Mouse (Mus musculus) left cerebral cortex, adult 6 months (tissue): Measurements from ENCODE around the gene Rnf138rt1. TPM values are rescaled to one million over a fixed set of nuclear protein-coding genes. Genes with fewer than 3 reads are reported as not detected.

Experiments used
- long read RNA-seq, 2 experiments: library from polyadenylated mRNA; unstranded; transcript quantifications; one replicate each; pipeline ENCODE4 v2.0.0; 2019 to 2020
- polyA plus RNA-seq: library from polyadenylated mRNA; unstranded; fragments of <200 nt; fragmentation: Nextera tagmentation; gene quantifications from 2 replicates; pipeline ENCODE4 v1.2.3, GENCODE M21; 2021

The Rnf138rt1 gene
- 0.77 and 0.78 TPM in 2 replicates for polyA plus RNA-seq
- long read RNA-seq, experiment 1, partial matches to known transcripts = 0 of 3 reads
- long read RNA-seq, experiment 1, other reads (novel, unspliced or antisense) = 0 of 3 reads
- long read RNA-seq, experiment 2, partial matches to known transcripts = 0 of 1 reads
- long read RNA-seq, experiment 2, other reads (novel, unspliced or antisense) = 0 of 1 reads

DNA sequence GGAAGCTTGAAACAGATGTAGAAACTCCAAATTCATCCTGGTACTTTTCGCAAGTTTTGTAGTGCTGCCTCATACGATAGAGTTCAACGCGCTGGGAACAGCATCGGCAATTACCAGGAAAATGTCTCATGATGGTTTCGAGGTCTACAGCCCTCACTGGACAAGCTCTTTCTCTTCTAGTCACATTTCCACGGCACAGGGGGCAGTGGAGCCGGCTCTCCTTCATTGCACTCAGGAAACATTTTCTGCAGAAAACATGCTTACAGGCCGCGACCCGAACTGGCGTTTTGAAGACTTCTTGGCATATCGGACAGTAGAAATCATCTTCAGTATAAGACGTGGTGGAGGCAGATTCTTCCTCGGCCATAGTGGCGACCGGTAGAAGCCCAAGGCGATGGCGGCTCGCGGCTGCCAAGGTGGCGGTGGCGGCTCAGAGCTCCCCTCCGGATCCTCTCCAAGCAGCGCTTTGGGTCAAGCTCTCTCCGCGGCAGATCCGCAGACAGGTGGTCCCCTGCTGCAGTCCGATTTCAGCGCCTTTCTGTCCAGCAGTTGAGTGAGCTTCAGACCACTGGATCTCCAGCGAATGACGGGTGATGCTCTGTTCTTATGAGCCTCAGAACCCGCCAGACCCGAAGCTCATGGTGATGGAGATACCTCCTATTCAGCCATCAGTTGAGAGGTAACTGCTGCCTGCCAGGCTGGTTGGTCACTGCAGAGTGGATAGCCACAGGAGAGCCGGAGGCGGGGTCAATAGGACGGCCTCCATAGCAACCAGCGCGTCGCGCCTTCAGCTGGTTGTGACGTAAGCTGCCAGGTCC is at the start of gene Rnf138rt1:
TSS of gene Rnf138rt1 (minus strand) at position 713 of the 818 bp plus-strand sequence.

Other genes starting within 250 kb of the Rnf138rt1 start
- gene Grpr, start 211.7 kb downstream of the Rnf138rt1 start, polyA plus RNA-seq = 0.33 and 0.70 TPM in 2 replicates
- gene Ap1s2, start 147.7 kb upstream of the Rnf138rt1 start, polyA plus RNA-seq = 32.4 and 45.0 TPM in 2 replicates
- 99.7 and 107 TPM in 2 replicates for gene Zrsr2, start 197.3 kb upstream of the Rnf138rt1 start, polyA plus RNA-seq